Mouse (Mus musculus) ES-E14 (cell line): ENCODE measurements around the gene Krt10. TPM values are rescaled to one million over a fixed set of nuclear protein-coding genes. Genes with fewer than 3 reads are reported as not detected.

Experiments
- DNase-seq: peaks from one replicate; pipeline ENCODE4 v3.0.0-alpha.2; 2013; ENCODE audit warnings: low read depth, low spot score
- H3K27ac ChIP-seq: 2 replicates; pipeline ENCODE4 v1.5.1; 2012; ENCODE audit warnings: low read depth, mild to moderate bottlenecking, low read length, moderate library complexity, mixed read lengths; ENCODE audit not compliant: poor library complexity, insufficient read depth, severe bottlenecking
- H3K36me3 ChIP-seq: 2 replicates; pipeline ENCODE4 v1.6.1; 2012; ENCODE audit warnings: mild to moderate bottlenecking, low read length, moderate library complexity, mixed read lengths; ENCODE audit not compliant: control insufficient read depth, poor library complexity, insufficient read depth, severe bottlenecking
- H3K4me1 ChIP-seq, 2 experiments: fragments of 150-350 bp in 1 of 2; sonication (generic) in 1 of 2; 2 replicates each; pipeline ENCODE4 v1.6.1; 2012; ENCODE audit warnings: low read length in 2 of 2, mild to moderate bottlenecking in 1 of 2, mixed read lengths in 1 of 2; ENCODE audit not compliant: control insufficient read depth in 2 of 2, insufficient read depth in 2 of 2, poor library complexity in 1 of 2
- H3K4me3 ChIP-seq, 2 experiments: fragments of 150-350 bp in 1 of 2; sonication (generic) in 1 of 2; 2 replicates each; pipeline ENCODE4 v1.5.1; 2012; ENCODE audit warnings: low read length in 2 of 2, low read depth in 1 of 2, mild to moderate bottlenecking in 1 of 2, mixed read lengths in 1 of 2; ENCODE audit not compliant: insufficient read depth in 1 of 2, poor library complexity in 1 of 2, severe bottlenecking in 1 of 2
- H3K9ac ChIP-seq: 2 replicates; pipeline ENCODE4 v1.6.1; 2012; ENCODE audit warnings: low read depth, mild to moderate bottlenecking, low read length, mixed read lengths; ENCODE audit not compliant: poor library complexity, insufficient read depth, severe bottlenecking
- H3K9me3 ChIP-seq: fragments of 150-350 bp; sonication (generic); 2 replicates; pipeline ENCODE4 v1.6.1; 2012; ENCODE audit warnings: low read depth, mild to moderate bottlenecking, low read length; ENCODE audit not compliant: control insufficient read depth, insufficient read depth
- CHD2 ChIP-seq: IDR thresholded peaks from 2 replicates; pipeline ENCODE4 v1.6.1; 2014; ENCODE audit warnings: mild to moderate bottlenecking, low read depth, low read length, inconsistent platforms
- HCFC1 ChIP-seq: IDR thresholded peaks from 2 replicates; pipeline ENCODE4 v1.6.1; 2012; ENCODE audit warnings: low read length, inconsistent platforms, borderline replicate concordance; ENCODE audit not compliant: insufficient read depth
- MAFK ChIP-seq: IDR thresholded peaks from 2 replicates; pipeline ENCODE4 v1.6.1; 2014; ENCODE audit warnings: mild to moderate bottlenecking, low read depth, low read length, inconsistent platforms; ENCODE audit not compliant: insufficient read depth
- ZC3H11A ChIP-seq: IDR thresholded peaks from 2 replicates; pipeline ENCODE4 v1.6.1; 2012; ENCODE audit warnings: low read depth, mild to moderate bottlenecking, inconsistent platforms, low read length, borderline replicate concordance
- ZNF384 ChIP-seq: IDR thresholded peaks from 2 replicates; pipeline ENCODE4 v1.6.1; 2012; ENCODE audit warnings: low read depth, low read length, inconsistent platforms
- in situ Hi-C, 2 experiments: fragments of 600-800 bp; cut with MboI; formaldehyde crosslinking; loops; one replicate each; pipeline ENCODE4 v1.15.1; 2025; ENCODE audit warnings: low sequenced_read_pairs in 2 of 2, inconsistent platforms in 1 of 2; ENCODE audit not compliant: unreplicated experiment in 2 of 2
- total RNA-seq: library from RNA; depleted of rRNA; stranded (reverse); fragments of 300-350 nt; gene quantifications from 2 replicates; pipeline ENCODE4 v1.2.3, GENCODE M21; 2012

The Krt10 gene
- total RNA-seq, 1 experiment = 2.8 TPM

- no peak for DNase-seq
- no peak for TF ChIP-seq CHD2
- no peak for TF ChIP-seq ZC3H11A
- TF ChIP-seq HCFC1 = no peak
- no peak for TF ChIP-seq ZNF384
- TF ChIP-seq MAFK = no peak
- in situ Hi-C loops = loop anchor here in 1 of 2 experiments (25.0 kb wide), 1 partner anchor 891 kb away; no protein-coding TSS in a partner anchor
- Histone ChIP-seq H3K9ac (no peak overlapping the region), H3K27ac (no peak overlapping the region), H3K4me1 (no peaks in the 10 kb centered on the region), H3K9me3 (no peaks in the 10 kb centered on the region), H3K36me3 (no peaks in the 10 kb centered on the region), H3K4me3 (no peak overlapping the region)
These were observed 6.9 kb upstream of the Krt10 start for GRCm38 (mm10) chr11:99396034-99396433.

GRCm38 (mm10) chr11:99392492-99392891 lies 3.3 kb upstream of the Krt10 start:
- in situ Hi-C loops = loop anchor here in 1 of 2 experiments (25.0 kb wide), 1 partner anchor 895 kb away; no protein-coding TSS in a partner anchor
- DNase-seq = no peak
- no peak overlapping the region for H3K9ac ChIP-seq
- no peak overlapping the region for H3K27ac ChIP-seq
- H3K4me1 ChIP-seq = peaks cover 0 to 2% of the 10 kb centered on the region in 2 experiments; a peak in 1 of 4 replicates
- no peak overlapping the region for H3K4me3 ChIP-seq
- no peaks in the 10 kb centered on the region for H3K36me3 ChIP-seq
- TF ChIP-seq HCFC1 (no peak), MAFK (no peak), ZNF384 (no peak), ZC3H11A (no peak), CHD2 (no peak)
- H3K9me3 ChIP-seq = no peaks in the 10 kb centered on the region

GRCm38 (mm10) chr11:99391375-99391774 lies 2.2 kb upstream of the Krt10 start:
- Histone ChIP-seq H3K9me3 (no peaks in the 10 kb centered on the region), H3K4me1 (peaks cover 0 to 2% of the 10 kb centered on the region in 2 experiments; a peak in 1 of 4 replicates), H3K36me3 (no peaks in the 10 kb centered on the region), H3K4me3 (no peak overlapping the region), H3K27ac (no peak overlapping the region), H3K9ac (no peak overlapping the region)
- TF ChIP-seq MAFK = no peak
- no peak for TF ChIP-seq ZNF384
- no peak for TF ChIP-seq HCFC1
- no peak for TF ChIP-seq ZC3H11A
- no peak for TF ChIP-seq CHD2
- in situ Hi-C loops = loop anchor here in 1 of 2 experiments (25.0 kb wide), 1 partner anchor 896 kb away; no protein-coding TSS in a partner anchor
- no peak for DNase-seq

- Histone ChIP-seq H3K4me1 (peaks cover 0 to 2% of the 10 kb centered on the region in 2 experiments; a peak in 1 of 4 replicates), H3K9me3 (no peaks in the 10 kb centered on the region), H3K27ac (no peak overlapping the region), H3K9ac (no peak overlapping the region), H3K36me3 (no peaks in the 10 kb centered on the region), H3K4me3 (no peak overlapping the region)
- no peak for DNase-seq
- in situ Hi-C loops = loop anchor here in 1 of 2 experiments (25.0 kb wide), 1 partner anchor 896 kb away; no protein-coding TSS in a partner anchor
- TF ChIP-seq ZNF384 = no peak
- TF ChIP-seq ZC3H11A = no peak
- TF ChIP-seq CHD2 = no peak
- TF ChIP-seq HCFC1 = no peak
- no peak for TF ChIP-seq MAFK
These were observed 1.7 kb upstream of the Krt10 start for GRCm38 (mm10) chr11:99390866-99391265.

- H3K4me3 ChIP-seq = no peak overlapping the region
- H3K4me1 ChIP-seq = peaks cover 0 to 2% of the 10 kb centered on the region in 2 experiments; a peak in 1 of 4 replicates
- H3K36me3 ChIP-seq = no peaks in the 10 kb centered on the region
- in situ Hi-C loops = loop anchor here in 1 of 2 experiments (25.0 kb wide), 1 partner anchor 899 kb away; no protein-coding TSS in a partner anchor
- no peak for TF ChIP-seq ZNF384
- no peak for TF ChIP-seq CHD2
- TF ChIP-seq ZC3H11A = no peak
- TF ChIP-seq MAFK = no peak
- TF ChIP-seq HCFC1 = no peak
- DNase-seq = no peak
- no peak overlapping the region for H3K9ac ChIP-seq
- H3K27ac ChIP-seq = no peak overlapping the region
- H3K9me3 ChIP-seq = no peaks in the 10 kb centered on the region
These were observed 503 bp downstream of the Krt10 start for GRCm38 (mm10) chr11:99388661-99389060.
